In the genomic region with DNA sequence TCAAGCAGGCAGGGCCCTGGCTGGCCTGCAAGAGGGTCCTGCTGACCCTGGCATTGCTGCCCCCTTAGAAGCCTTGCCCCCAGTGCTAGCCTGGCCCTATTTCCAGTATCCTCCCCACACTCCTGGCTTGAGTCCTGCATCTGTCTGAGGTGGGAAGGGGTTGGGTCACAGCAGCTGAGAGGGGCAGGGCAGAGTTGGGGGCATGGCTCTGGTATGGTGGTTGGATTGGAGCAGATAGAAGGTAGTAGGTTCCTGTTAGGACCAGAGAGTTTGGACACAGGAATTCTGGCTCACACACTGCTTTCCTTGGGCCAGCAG, we compare ENCODE assay signal across 14 mouse cellular contexts. TPM values are rescaled to one million over a fixed set of nuclear protein-coding genes. Genes with fewer than 3 reads are reported as not detected.
DNase-seq lines count a peak whose midpoint lies in the region; ATAC-seq lines count a peak whose summit lies in the region.
"Had no signal": no experiment of that assay in that cellular context is flagged by ENCODE, and none has a peak within 500 bp of the region (broad histone marks: within the 10 kb centered on the region; RNA-seq: fewer than 3 reads in every experiment).

No protein-coding gene starts in this region.

- H3K9me3 ChIP-seq in heart, embryonic 12.5 days (replicated peaks) = no peaks in the 10 kb centered on the region
- no peaks in the 10 kb centered on the region for H3K9me3 ChIP-seq in forebrain, embryonic 11.5 days (ENCODE audit: control insufficient read depth, low read length)
- no peaks in the 10 kb centered on the region for H3K9me3 ChIP-seq in hindbrain, embryonic 11.5 days (ENCODE audit: control insufficient read depth, low read length)
- H3K9me3 ChIP-seq in midbrain, embryonic 15.5 days = no peaks in the 10 kb centered on the region
- H3K9me3 ChIP-seq: liver, embryonic 13.5 days had no signal

- no peak for DNase-seq in heart, postnatal 14 days
- DNase-seq in forebrain, embryonic 11.5 days (ENCODE audit: low spot score) = no peak
- no peak for DNase-seq in hindbrain, embryonic 11.5 days (ENCODE audit: low spot score)
- DNase-seq in yolk sac, embryonic 10.5 days (ENCODE audit: low spot score) = no peak
- no peak for DNase-seq in spleen, postnatal 4 days (ENCODE audit: low spot score in 2 of 2)
- no peak for DNase-seq in kidney, postnatal 25 days
- DNase-seq: gastrocnemius, postnatal 25 days; kidney, adult 2 months; liver, embryonic 13.5 days had no signal

- H3K4me1 ChIP-seq in heart, embryonic 12.5 days (replicated peaks) = peaks cover 46% of the 10 kb centered on the region
- peaks cover 23% of the 10 kb centered on the region for H3K4me1 ChIP-seq in forebrain, embryonic 11.5 days (replicated peaks; ENCODE audit: control insufficient read depth, insufficient read depth, low read length)
- H3K4me1 ChIP-seq in hindbrain, embryonic 11.5 days (replicated peaks; ENCODE audit: control insufficient read depth, insufficient read depth, low read length) = peaks cover 2% of the 10 kb centered on the region; the same call in 1 of the 2 replicates
- H3K4me1 ChIP-seq in midbrain, embryonic 15.5 days = peaks cover 38% of the 10 kb centered on the region
- H3K4me1 ChIP-seq: liver, embryonic 13.5 days had no signal

- H3K27ac ChIP-seq in heart, embryonic 12.5 days (ENCODE audit: poor library complexity, severe bottlenecking) = peak overlapping the region; percentile 99
- peak overlapping the region; percentile 71; the same call in 1 of the 2 replicates for H3K27ac ChIP-seq in forebrain, embryonic 11.5 days (ENCODE audit: low read depth, low read length)
- no peak overlapping the region for H3K27ac ChIP-seq in hindbrain, embryonic 11.5 days (ENCODE audit: low read depth, low read length)
- H3K27ac ChIP-seq in midbrain, embryonic 15.5 days = peak overlapping the region; percentile 95
- H3K27ac ChIP-seq: liver, embryonic 13.5 days had no signal

- no peak for ATAC-seq in heart, embryonic 12.5 days (ENCODE audit: insufficient number of reproducible peaks, low FRiP score)
- ATAC-seq in forebrain, embryonic 11.5 days (replicated peaks; ENCODE audit: low FRiP score) = peak; percentile 20; the same call in 1 of the 2 replicates
- ATAC-seq in hindbrain, embryonic 11.5 days (ENCODE audit: low FRiP score) = 0 out of 2 replicates have a peak, but pooled peaks have one; percentile 25
- peak; percentile 37 for ATAC-seq in midbrain, embryonic 15.5 days (replicated peaks)

- peaks cover 30% of the 10 kb centered on the region for H3K36me3 ChIP-seq in heart, embryonic 12.5 days
- H3K36me3 ChIP-seq in forebrain, embryonic 11.5 days (ENCODE audit: control insufficient read depth, insufficient read depth, low read length) = no peaks in the 10 kb centered on the region
- H3K36me3 ChIP-seq in hindbrain, embryonic 11.5 days (ENCODE audit: control insufficient read depth, insufficient read depth, low read length) = no peaks in the 10 kb centered on the region
- no peaks in the 10 kb centered on the region for H3K36me3 ChIP-seq in midbrain, embryonic 15.5 days (replicated peaks)
- H3K36me3 ChIP-seq: liver, embryonic 13.5 days had no signal

- H3K27me3 ChIP-seq in heart, embryonic 12.5 days (replicated peaks) = peaks cover 32% of the 10 kb centered on the region; the same call in 1 of the 2 replicates
- H3K27me3 ChIP-seq in forebrain, embryonic 11.5 days (ENCODE audit: control insufficient read depth, insufficient read depth, low read length) = no peaks in the 10 kb centered on the region
- H3K27me3 ChIP-seq in hindbrain, embryonic 11.5 days (ENCODE audit: control insufficient read depth, insufficient read depth, low read length) = no peaks in the 10 kb centered on the region
- H3K27me3 ChIP-seq in midbrain, embryonic 15.5 days (replicated peaks) = no peaks in the 10 kb centered on the region

- intact Hi-C loops in heart, postnatal 14 days (cut with DNase I) = no loop called here

- peak overlapping the region; percentile 69 for H3K4me2 ChIP-seq in heart, embryonic 12.5 days
- no peak overlapping the region for H3K4me2 ChIP-seq in forebrain, embryonic 11.5 days (ENCODE audit: low read depth, low read length, severe bottlenecking)
- H3K4me2 ChIP-seq in hindbrain, embryonic 11.5 days (replicated peaks; ENCODE audit: low read depth, low read length) = no peak overlapping the region
- H3K4me2 ChIP-seq in midbrain, embryonic 15.5 days = no peak overlapping the region
- H3K4me2 ChIP-seq: liver, embryonic 13.5 days had no signal

- H3K4me3 ChIP-seq in heart, embryonic 12.5 days = peak overlapping the region; percentile 63
- no peak overlapping the region for H3K4me3 ChIP-seq in forebrain, embryonic 11.5 days (ENCODE audit: low read depth, low read length)
- H3K4me3 ChIP-seq in hindbrain, embryonic 11.5 days (ENCODE audit: low read depth, low read length) = no peak overlapping the region
- no peak overlapping the region for H3K4me3 ChIP-seq in midbrain, embryonic 15.5 days
- H3K4me3 ChIP-seq: erythroblast, embryonic 14.5 days; liver, embryonic 13.5 days had no signal

- peak overlapping the region; percentile 80 for H3K9ac ChIP-seq in heart, embryonic 12.5 days
- H3K9ac ChIP-seq in forebrain, embryonic 11.5 days (ENCODE audit: low read length) = peak overlapping the region; percentile 54
- no peak overlapping the region for H3K9ac ChIP-seq in hindbrain, embryonic 11.5 days (ENCODE audit: low read depth, low read length)
- no peak overlapping the region for H3K9ac ChIP-seq in midbrain, embryonic 15.5 days
- H3K9ac ChIP-seq: liver, embryonic 13.5 days had no signal

RNA-seq across cellular contexts. Expression of a gene that starts 0.4 kb away (rescaled TPM):
- 5,583 and 5,934 TPM in 2 replicates for polyA plus RNA-seq in heart, embryonic 12.5 days (2016; fragmentation: Nextera tagmentation; extraction: Ambion mirVana)
- total RNA-seq in heart, postnatal 14 days (2021) = 1,000 to 10,000 TPM; 2,004 to 2,187 TPM
- polyA plus RNA-seq in forebrain, embryonic 11.5 days (2014; fragmentation: Nextera tagmentation; extraction: Ambion mirVana) = 0.11 and 0.52 TPM in 2 replicates
- polyA plus RNA-seq in hindbrain, embryonic 11.5 days (2014; fragmentation: Nextera tagmentation; extraction: Ambion mirVana) = 1.8 and 3.3 TPM in 2 replicates
- polyA plus RNA-seq in midbrain, embryonic 15.5 days (2015; fragmentation: Nextera tagmentation; extraction: Ambion mirVana) = 7.5 and 8.7 TPM in 2 replicates
- polyA plus RNA-seq: erythroblast, embryonic 14.5 days had no signal

RNA-seq across cellular contexts. Expression of a gene that starts 18.1 kb away (rescaled TPM):
- polyA plus RNA-seq in heart, embryonic 12.5 days (2016; fragmentation: Nextera tagmentation; extraction: Ambion mirVana) = not detected in 2 replicates
- total RNA-seq in heart, postnatal 14 days (2021) = not detected
- polyA plus RNA-seq in forebrain, embryonic 11.5 days (2014; fragmentation: Nextera tagmentation; extraction: Ambion mirVana) = not detected in 2 replicates
- polyA plus RNA-seq in hindbrain, embryonic 11.5 days (2014; fragmentation: Nextera tagmentation; extraction: Ambion mirVana) = not detected in 2 replicates
- not detected in 2 replicates for polyA plus RNA-seq in midbrain, embryonic 15.5 days (2015; fragmentation: Nextera tagmentation; extraction: Ambion mirVana)
- total RNA-seq: gastrocnemius, postnatal 25 days; layer of hippocampus, postnatal 36 days had no signal
- polyA plus RNA-seq: erythroblast, embryonic 14.5 days; kidney, adult 2 months; liver, embryonic 13.5 days; stomach, embryonic 14.5 days had no signal

RNA-seq across cellular contexts. Expression of a gene that starts 20.4 kb away (rescaled TPM):
- polyA plus RNA-seq in heart, embryonic 12.5 days (2016; fragmentation: Nextera tagmentation; extraction: Ambion mirVana) = 55.7 and 60.8 TPM in 2 replicates
- 10 to 100 TPM; 23.4 to 28.4 TPM for total RNA-seq in heart, postnatal 14 days (2021)
- polyA plus RNA-seq in forebrain, embryonic 11.5 days (2014; fragmentation: Nextera tagmentation; extraction: Ambion mirVana) = 94.1 and 95.8 TPM in 2 replicates
- 79.7 and 81.5 TPM in 2 replicates for polyA plus RNA-seq in hindbrain, embryonic 11.5 days (2014; fragmentation: Nextera tagmentation; extraction: Ambion mirVana)
- polyA plus RNA-seq in midbrain, embryonic 15.5 days (2015; fragmentation: Nextera tagmentation; extraction: Ambion mirVana) = 47.8 and 50.2 TPM in 2 replicates

RNA-seq across cellular contexts. Expression of a gene that starts 28.1 kb away (rescaled TPM):
- polyA plus RNA-seq in heart, embryonic 12.5 days (2016; fragmentation: Nextera tagmentation; extraction: Ambion mirVana) = 2,737 and 2,858 TPM in 2 replicates
- total RNA-seq in heart, postnatal 14 days (2021) = over 10,000 TPM; 23,215 to 24,603 TPM
- 0.32 TPM in 1 of 2 replicates, not detected in the other for polyA plus RNA-seq in forebrain, embryonic 11.5 days (2014; fragmentation: Nextera tagmentation; extraction: Ambion mirVana)
- 0.34 and 0.84 TPM in 2 replicates for polyA plus RNA-seq in hindbrain, embryonic 11.5 days (2014; fragmentation: Nextera tagmentation; extraction: Ambion mirVana)
- 1.6 and 2.8 TPM in 2 replicates for polyA plus RNA-seq in midbrain, embryonic 15.5 days (2015; fragmentation: Nextera tagmentation; extraction: Ambion mirVana)
- polyA plus RNA-seq: erythroblast, embryonic 14.5 days had no signal

RNA-seq across cellular contexts. Expression of a gene that starts 58.8 kb away (rescaled TPM):
- polyA plus RNA-seq in heart, embryonic 12.5 days (2016; fragmentation: Nextera tagmentation; extraction: Ambion mirVana) = 0.57 and 0.89 TPM in 2 replicates
- under 1 TPM; 0.49 to 0.60 TPM for total RNA-seq in heart, postnatal 14 days (2021)
- polyA plus RNA-seq in forebrain, embryonic 11.5 days (2014; fragmentation: Nextera tagmentation; extraction: Ambion mirVana) = 0.69 TPM in 1 of 2 replicates, not detected in the other
- 1.8 and 4.1 TPM in 2 replicates for polyA plus RNA-seq in hindbrain, embryonic 11.5 days (2014; fragmentation: Nextera tagmentation; extraction: Ambion mirVana)
- 6.5 and 7.2 TPM in 2 replicates for polyA plus RNA-seq in midbrain, embryonic 15.5 days (2015; fragmentation: Nextera tagmentation; extraction: Ambion mirVana)
- polyA plus RNA-seq: erythroblast, embryonic 14.5 days had no signal

Comparison
In these comparisons a context has a peak if more than half of its experiments do, and no peak if none do; other contexts are left out.
1. H3K9ac ChIP-seq: peak in heart, embryonic 12.5 days (single experiment) and forebrain, embryonic 11.5 days (single experiment); none in hindbrain, embryonic 11.5 days (single experiment) and midbrain, embryonic 15.5 days (single experiment).
2. RNA of a gene that starts 0.4 kb away (polyA plus RNA-seq): 5,583 to 5,934 TPM in heart, embryonic 12.5 days; 7.5 to 8.7 TPM in midbrain, embryonic 15.5 days, 1.8 to 3.3 TPM in hindbrain, embryonic 11.5 days and 0.11 to 0.52 TPM in forebrain, embryonic 11.5 days; every median in the first group is over 100 times any median in the second.